Mouse (Mus musculus): ENCODE measurements around the gene Btbd9. TPM values are rescaled to one million over a fixed set of nuclear protein-coding genes. Genes with fewer than 3 reads are reported as not detected.

Btbd9 gene
- polyA plus RNA-seq, 1 experiment = 80.3 TPM

DNA sequence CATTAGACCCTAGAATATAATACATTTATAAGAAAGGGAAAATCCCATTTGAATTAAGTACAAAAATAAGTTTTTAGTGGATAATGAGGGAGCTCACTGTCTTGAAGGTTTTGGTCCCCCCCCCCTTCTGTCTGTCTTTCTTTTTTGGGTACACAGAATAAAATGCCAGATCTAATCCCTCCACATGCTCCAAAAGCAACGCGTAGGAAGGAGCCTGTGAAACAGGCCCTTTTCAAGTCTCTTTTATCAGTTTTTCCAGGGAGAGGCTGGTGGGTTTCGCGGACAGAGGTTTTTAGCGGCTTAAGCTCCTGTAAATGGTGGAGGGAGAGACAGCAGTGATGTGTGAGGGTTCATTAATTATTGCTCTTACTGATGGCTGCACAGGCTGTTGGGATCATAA lies 388.7 kb downstream of the Btbd9 start:
- peaks cover 49% of the 10 kb centered on the region for H3K36me3 ChIP-seq (replicated peaks; ENCODE audit: low read length)
- no peaks in the 10 kb centered on the region for H3K27me3 ChIP-seq (replicated peaks)
- H3K9me3 ChIP-seq = no peaks in the 10 kb centered on the region
- H3K4me1 ChIP-seq = peaks cover 59% of the 10 kb centered on the region
- no peak overlapping the region for H3K4me3 ChIP-seq (replicated peaks)
- TF ChIP-seq FLI1 (IDR thresholded peaks at IDR 0.05; ENCODE audit: low read length) (no peak), GATA1 (IDR thresholded peaks at IDR 0.05; ENCODE audit: borderline replicate concordance, low read length) (no peak)

GRCm38 (mm10) chr17:30187154-30187553 lies 389.1 kb downstream of the Btbd9 start:
- H3K27me3 ChIP-seq (replicated peaks) = no peaks in the 10 kb centered on the region
- TF ChIP-seq GATA1 (IDR thresholded peaks at IDR 0.05; ENCODE audit: borderline replicate concordance, low read length) (no peak), FLI1 (IDR thresholded peaks at IDR 0.05; ENCODE audit: low read length) (no peak)
- peaks cover 60% of the 10 kb centered on the region for H3K4me1 ChIP-seq
- no peaks in the 10 kb centered on the region for H3K9me3 ChIP-seq
- peaks cover 44% of the 10 kb centered on the region for H3K36me3 ChIP-seq (replicated peaks; ENCODE audit: low read length)
- no peak overlapping the region for H3K4me3 ChIP-seq (replicated peaks)

GRCm38 (mm10) chr17:30183561-30183960 lies 392.7 kb downstream of the Btbd9 start:
- Histone ChIP-seq H3K36me3 (replicated peaks; ENCODE audit: low read length) (peaks cover 27% of the 10 kb centered on the region), H3K9me3 (no peaks in the 10 kb centered on the region), H3K4me3 (replicated peaks) (no peak overlapping the region), H3K27me3 (replicated peaks) (no peaks in the 10 kb centered on the region), H3K4me1 (peaks cover 69% of the 10 kb centered on the region)
- no peak for TF ChIP-seq GATA1 (IDR thresholded peaks at IDR 0.05; ENCODE audit: borderline replicate concordance, low read length)

GRCm38 (mm10) chr17:30182063-30182462 lies 394.2 kb downstream of the Btbd9 start:
- Histone ChIP-seq H3K4me3 (replicated peaks) (peak overlapping the region; percentile 67), H3K27me3 (replicated peaks) (no peaks in the 10 kb centered on the region), H3K36me3 (replicated peaks; ENCODE audit: low read length) (peaks cover 42% of the 10 kb centered on the region), H3K4me1 (peaks cover 69% of the 10 kb centered on the region), H3K9me3 (no peaks in the 10 kb centered on the region)
- TF ChIP-seq FLI1 (IDR thresholded peaks at IDR 0.05; ENCODE audit: low read length) (no peak), GATA1 (IDR thresholded peaks at IDR 0.05; ENCODE audit: borderline replicate concordance, low read length) (no peak)

- Histone ChIP-seq H3K36me3 (replicated peaks; ENCODE audit: low read length) (peaks cover 43% of the 10 kb centered on the region), H3K9me3 (no peaks in the 10 kb centered on the region), H3K4me3 (replicated peaks) (peak overlapping the region; percentile 46), H3K4me1 (peaks cover 64% of the 10 kb centered on the region), H3K27me3 (replicated peaks) (no peaks in the 10 kb centered on the region)
- TF ChIP-seq GATA1 (IDR thresholded peaks at IDR 0.05; ENCODE audit: borderline replicate concordance, low read length) (no peak), FLI1 (IDR thresholded peaks at IDR 0.05; ENCODE audit: low read length) (no peak)
These were observed 394.7 kb downstream of the Btbd9 start for GRCm38 (mm10) chr17:30181554-30181953.

GRCm38 (mm10) chr17:30180197-30180596 lies 396.1 kb downstream of the Btbd9 start:
- peaks cover 43% of the 10 kb centered on the region for H3K36me3 ChIP-seq (replicated peaks; ENCODE audit: low read length)
- TF ChIP-seq FLI1 (IDR thresholded peaks at IDR 0.05; ENCODE audit: low read length) = no peak
- no peak for TF ChIP-seq GATA1 (IDR thresholded peaks at IDR 0.05; ENCODE audit: borderline replicate concordance, low read length)
- no peaks in the 10 kb centered on the region for H3K27me3 ChIP-seq (replicated peaks)
- no peaks in the 10 kb centered on the region for H3K9me3 ChIP-seq
- H3K4me1 ChIP-seq = peaks cover 58% of the 10 kb centered on the region
- no peak overlapping the region for H3K4me3 ChIP-seq (replicated peaks)

GRCm38 (mm10) chr17:30178402-30178801 lies 397.9 kb downstream of the Btbd9 start:
- H3K36me3 ChIP-seq (replicated peaks; ENCODE audit: low read length) = peaks cover 29% of the 10 kb centered on the region
- H3K27me3 ChIP-seq (replicated peaks) = no peaks in the 10 kb centered on the region
- no peak overlapping the region for H3K4me3 ChIP-seq (replicated peaks)
- no peaks in the 10 kb centered on the region for H3K9me3 ChIP-seq
- TF ChIP-seq FLI1 (IDR thresholded peaks at IDR 0.05; ENCODE audit: low read length) (no peak), GATA1 (IDR thresholded peaks at IDR 0.05; ENCODE audit: borderline replicate concordance, low read length) (no peak)
- H3K4me1 ChIP-seq = peaks cover 47% of the 10 kb centered on the region

DNA sequence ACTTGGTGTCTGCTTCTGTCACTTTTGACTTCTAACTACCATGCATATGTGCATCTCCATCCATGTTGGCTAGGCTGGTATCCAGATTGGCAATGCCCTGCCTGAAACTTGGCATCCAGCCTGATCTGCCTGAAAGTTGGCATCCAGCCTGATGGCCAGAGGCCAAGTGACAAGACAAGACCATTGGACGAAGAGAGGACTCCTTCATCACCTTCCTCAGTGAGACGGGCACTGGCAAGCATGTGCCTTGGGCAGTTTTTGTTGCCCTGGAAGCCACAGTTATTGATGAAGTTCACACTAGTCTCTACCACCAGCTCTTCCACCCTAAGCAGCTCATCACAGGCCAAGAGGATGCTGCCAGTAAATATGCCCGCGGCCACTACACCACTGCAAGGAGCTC lies 398.9 kb downstream of the Btbd9 start:
- Histone ChIP-seq H3K27me3 (replicated peaks) (no peaks in the 10 kb centered on the region), H3K4me1 (peaks cover 37% of the 10 kb centered on the region), H3K4me3 (replicated peaks) (no peak overlapping the region), H3K9me3 (no peaks in the 10 kb centered on the region), H3K36me3 (replicated peaks; ENCODE audit: low read length) (peaks cover 21% of the 10 kb centered on the region)
- no peak for TF ChIP-seq GATA1 (IDR thresholded peaks at IDR 0.05; ENCODE audit: borderline replicate concordance, low read length)
- no peak for TF ChIP-seq FLI1 (IDR thresholded peaks at IDR 0.05; ENCODE audit: low read length)

Other genes starting within 250 kb of the Btbd9 start
- gene Dnah8, start 47.9 kb upstream of the Btbd9 start, polyA plus RNA-seq (2012; ENCODE audit: insufficient read depth, low replicate concordance) = not detected in 2 replicates
- gene Glo1, start 50.4 kb upstream of the Btbd9 start, polyA plus RNA-seq (2012; ENCODE audit: insufficient read depth, low replicate concordance) = 0.65 and 21.7 TPM in 2 replicates

Measured in megakaryocyte, embryonic 14.5 days (primary cell).